Mouse (Mus musculus): Measurements from ENCODE around the gene Zfp598. TPM values are rescaled to one million over a fixed set of nuclear protein-coding genes. Genes with fewer than 3 reads are reported as not detected.

The Zfp598 gene
- polyA plus RNA-seq, 1 experiment from 2014 or later, result 28.6 TPM

DNA sequence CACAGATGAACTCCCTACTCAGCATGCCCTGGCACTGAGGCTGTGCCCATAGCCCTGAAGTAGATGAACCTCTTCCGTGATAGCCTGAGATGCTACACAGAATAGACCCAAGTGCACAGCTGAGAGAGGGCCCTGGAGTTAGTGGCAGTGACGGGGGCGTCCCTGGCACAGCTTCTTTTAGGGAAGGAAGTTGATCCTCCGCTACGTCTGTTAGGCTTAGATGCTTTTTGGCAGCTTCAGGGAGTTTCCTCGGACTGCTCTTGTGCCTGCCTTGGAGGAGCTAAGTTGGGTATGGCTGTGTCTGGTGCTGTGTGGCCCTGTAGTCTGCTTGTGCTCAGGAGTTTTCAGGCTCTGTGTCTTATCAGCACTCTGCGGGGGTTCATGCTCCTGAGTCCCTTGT is 4.8 kb downstream of the Zfp598 start:
- no peak overlapping the region for H3K27ac ChIP-seq
- WGBS, result 86% methylated on average over 7 of the region's 7 CpGs

DNA sequence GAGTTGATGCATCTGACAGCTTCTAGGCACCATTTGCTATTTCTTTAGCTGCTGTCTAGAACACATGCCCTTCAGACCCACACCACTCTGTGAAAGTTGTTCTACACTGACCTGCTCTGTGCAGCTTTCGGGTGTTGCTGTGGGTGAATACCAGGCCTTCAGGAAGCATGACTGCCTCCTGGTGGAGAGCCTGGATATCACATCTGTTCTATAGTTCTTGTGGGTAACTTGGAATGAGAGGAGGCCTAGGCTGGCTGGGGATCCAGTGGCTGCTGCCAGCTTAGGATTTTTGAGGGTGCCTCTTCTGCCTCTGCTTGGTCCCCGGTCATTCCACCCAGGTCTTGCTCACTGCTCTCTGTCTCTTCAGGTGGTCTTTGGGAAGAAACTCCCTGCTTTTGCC is 6.7 kb downstream of the Zfp598 start:
- 59% methylated on average over 2 of the region's 2 CpGs for WGBS
- DNase-seq (ENCODE audit: low spot score), result peak; percentile 73
- no peak overlapping the region for H3K4me3 ChIP-seq
- peaks cover 25% of the 10 kb centered on the region for H3K4me1 ChIP-seq (replicated peaks)
- H3K27me3 ChIP-seq (ENCODE audit: insufficient read depth, poor library complexity, severe bottlenecking), result no peaks in the 10 kb centered on the region
- no peaks in the 10 kb centered on the region for H3K9me3 ChIP-seq
- peaks cover 52% of the 10 kb centered on the region for H3K36me3 ChIP-seq
- no peak overlapping the region for H3K27ac ChIP-seq

More for the DNA sequence above, 4.8 kb downstream of the Zfp598 start:
- H3K36me3 ChIP-seq, result peaks cover 33% of the 10 kb centered on the region
- no peaks in the 10 kb centered on the region for H3K27me3 ChIP-seq (ENCODE audit: insufficient read depth, poor library complexity, severe bottlenecking)
- H3K4me1 ChIP-seq (replicated peaks), result peaks cover 40% of the 10 kb centered on the region
- no peak for DNase-seq (ENCODE audit: low spot score)
- H3K4me3 ChIP-seq, result no peak overlapping the region
- no peaks in the 10 kb centered on the region for H3K9me3 ChIP-seq

DNA sequence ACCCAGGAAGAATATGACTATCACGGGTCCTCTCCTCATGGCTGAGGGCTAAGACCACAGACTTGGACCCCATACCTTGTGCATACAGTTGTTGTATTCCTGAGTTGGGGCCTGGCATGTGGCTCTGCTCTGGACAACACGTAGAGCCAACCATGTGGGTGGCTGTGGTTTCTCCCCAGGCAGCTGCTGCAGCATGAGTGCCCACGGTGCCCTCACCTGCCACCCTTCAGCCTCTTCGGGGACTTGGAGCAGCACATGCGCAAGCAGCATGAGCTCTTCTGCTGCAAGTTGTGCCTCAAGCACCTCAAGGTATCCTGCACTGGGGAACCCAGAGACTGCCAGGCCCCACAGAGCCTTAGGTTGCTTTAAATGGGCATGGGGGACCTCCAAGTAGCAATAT is 7.4 kb downstream of the Zfp598 start:
- no peak overlapping the region for H3K27ac ChIP-seq
- WGBS, result 96% methylated on average over 5 of the region's 5 CpGs
- H3K4me1 ChIP-seq (replicated peaks), result peaks cover 18% of the 10 kb centered on the region
- H3K36me3 ChIP-seq, result peaks cover 59% of the 10 kb centered on the region
- DNase-seq (ENCODE audit: low spot score), result no peak
- no peaks in the 10 kb centered on the region for H3K9me3 ChIP-seq
- no peak overlapping the region for H3K4me3 ChIP-seq
- H3K27me3 ChIP-seq (ENCODE audit: insufficient read depth, poor library complexity, severe bottlenecking), result no peaks in the 10 kb centered on the region

DNA sequence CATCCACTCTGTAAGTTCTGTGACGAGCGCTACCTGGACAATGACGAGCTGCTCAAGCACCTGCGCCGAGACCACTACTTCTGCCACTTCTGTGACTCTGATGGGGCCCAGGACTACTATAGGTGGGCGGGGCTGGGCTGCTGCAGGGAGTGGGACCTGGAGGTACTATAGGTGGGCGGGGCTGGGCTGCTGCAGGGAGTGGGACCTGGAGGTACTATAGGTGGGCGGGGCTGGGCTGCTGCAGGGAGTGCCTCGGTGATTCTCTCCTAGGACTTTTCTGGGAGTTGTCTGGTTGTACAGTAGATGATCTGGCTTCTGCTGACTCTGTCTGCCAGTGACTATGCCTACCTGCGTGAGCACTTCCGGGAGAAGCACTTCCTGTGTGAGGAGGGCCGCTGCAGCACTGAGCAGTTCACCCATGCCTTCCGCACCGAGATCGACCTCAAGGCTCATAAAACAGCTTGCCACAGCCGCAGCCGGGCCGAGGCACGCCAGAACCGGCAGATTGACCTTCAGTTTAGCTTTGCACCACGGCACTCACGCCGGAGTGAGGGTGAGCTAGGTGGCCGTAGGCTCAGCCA is 8.1 kb downstream of the Zfp598 start:
- 94% methylated on average over 24 of the region's 24 CpGs for WGBS
- no peak for DNase-seq (ENCODE audit: low spot score)
- no peaks in the 10 kb centered on the region for H3K9me3 ChIP-seq
- peaks cover 66% of the 10 kb centered on the region for H3K36me3 ChIP-seq
- no peak overlapping the region for H3K27ac ChIP-seq
- peaks cover 11% of the 10 kb centered on the region for H3K4me1 ChIP-seq (replicated peaks)
- H3K27me3 ChIP-seq (ENCODE audit: insufficient read depth, poor library complexity, severe bottlenecking), result no peaks in the 10 kb centered on the region
- no peak overlapping the region for H3K4me3 ChIP-seq

DNA sequence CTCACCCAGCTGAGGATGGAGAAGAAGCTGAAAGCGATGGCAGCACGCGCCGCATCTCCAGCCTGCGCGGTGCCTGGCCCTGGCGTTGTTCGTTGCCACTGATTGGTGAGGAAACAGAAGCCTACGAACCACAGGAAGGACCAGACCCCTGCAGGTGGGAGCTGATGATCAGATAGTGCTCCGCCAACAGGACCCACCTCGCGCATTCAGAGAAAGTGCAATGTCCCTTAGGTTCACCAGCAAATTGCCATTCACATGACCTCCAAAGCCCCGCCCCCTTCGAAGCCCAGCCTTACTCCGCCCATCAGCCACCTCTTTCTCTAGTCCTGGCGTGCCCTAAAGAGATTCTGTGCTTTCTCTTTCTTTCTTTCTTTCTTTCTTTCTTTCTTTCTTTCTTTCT is 17.0 kb downstream of the Zfp598 start:
- Histone ChIP-seq H3K4me1 (replicated peaks) (peaks cover 31% of the 10 kb centered on the region), H3K36me3 (peaks cover 11% of the 10 kb centered on the region), H3K27me3 (ENCODE audit: insufficient read depth, poor library complexity, severe bottlenecking) (peaks cover 52% of the 10 kb centered on the region), H3K9me3 (no peaks in the 10 kb centered on the region), H3K4me3 (peak overlapping the region; percentile 31), H3K27ac (no peak overlapping the region)
- 26% methylated on average over 16 of the region's 16 CpGs for WGBS
- peak; percentile 49 for DNase-seq (ENCODE audit: low spot score)

DNA sequence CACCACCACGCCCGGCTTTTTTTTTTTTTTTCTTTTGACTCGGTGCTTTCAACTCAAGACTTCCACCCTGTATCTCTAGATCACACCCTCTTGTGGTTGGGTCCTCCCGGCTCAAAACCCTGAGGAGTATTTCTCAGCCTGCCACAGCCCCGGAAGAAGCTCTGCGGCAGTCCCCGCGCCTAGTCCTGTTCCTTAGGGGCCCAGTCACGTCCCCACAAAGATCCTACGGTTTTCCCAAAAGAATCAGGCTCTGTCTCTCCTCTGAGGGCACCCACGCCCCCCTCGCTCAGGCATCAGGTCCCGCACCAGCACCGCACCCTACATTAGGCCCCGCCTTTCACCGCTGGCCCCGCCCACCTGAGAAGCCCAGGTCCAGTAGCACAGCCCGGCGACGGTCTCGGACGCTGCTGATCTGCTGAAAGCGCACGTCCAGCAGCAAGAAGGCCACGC is 17.7 kb downstream of the Zfp598 start:
- peak; percentile 61 for DNase-seq (ENCODE audit: low spot score)
- peaks cover 8% of the 10 kb centered on the region for H3K36me3 ChIP-seq
- H3K4me3 ChIP-seq, result peak overlapping the region; percentile 46
- H3K27ac ChIP-seq, result peak overlapping the region; percentile 24; the same call in 1 of the 2 replicates
- H3K27me3 ChIP-seq (ENCODE audit: insufficient read depth, poor library complexity, severe bottlenecking), result peaks cover 58% of the 10 kb centered on the region
- peaks cover 31% of the 10 kb centered on the region for H3K4me1 ChIP-seq (replicated peaks)
- H3K9me3 ChIP-seq, result no peaks in the 10 kb centered on the region
- WGBS, result 2% methylated on average over 25 of the region's 25 CpGs

DNA sequence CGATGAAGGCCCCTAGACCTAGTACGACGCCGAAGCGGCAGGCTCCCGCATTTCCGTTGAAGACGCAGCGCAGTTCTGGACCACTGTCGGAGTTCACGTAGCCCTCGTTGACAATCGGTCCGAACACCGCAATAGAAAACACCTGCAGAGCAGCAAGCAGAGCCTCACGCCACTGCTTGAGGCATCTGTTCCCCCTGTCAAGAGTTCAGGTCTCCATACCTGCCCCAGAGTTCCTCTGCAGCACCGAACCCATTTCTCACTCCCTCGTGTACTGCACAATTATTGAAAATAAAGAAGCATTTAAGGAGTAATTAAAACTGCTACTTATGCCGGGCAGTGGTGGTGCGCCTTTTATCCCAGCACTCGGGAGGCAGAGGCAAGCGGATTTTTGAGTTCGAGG is 18.1 kb downstream of the Zfp598 start:
- peaks cover 31% of the 10 kb centered on the region for H3K4me1 ChIP-seq (replicated peaks)
- H3K27me3 ChIP-seq (ENCODE audit: insufficient read depth, poor library complexity, severe bottlenecking), result peaks cover 63% of the 10 kb centered on the region
- no peaks in the 10 kb centered on the region for H3K9me3 ChIP-seq
- H3K36me3 ChIP-seq, result peaks cover 8% of the 10 kb centered on the region
- no peak for DNase-seq (ENCODE audit: low spot score)
- peak overlapping the region; percentile 46 for H3K4me3 ChIP-seq
- H3K27ac ChIP-seq, result peak overlapping the region; percentile 24; the same call in 1 of the 2 replicates
- WGBS, result 20% methylated on average over 23 of the region's 23 CpGs

DNA sequence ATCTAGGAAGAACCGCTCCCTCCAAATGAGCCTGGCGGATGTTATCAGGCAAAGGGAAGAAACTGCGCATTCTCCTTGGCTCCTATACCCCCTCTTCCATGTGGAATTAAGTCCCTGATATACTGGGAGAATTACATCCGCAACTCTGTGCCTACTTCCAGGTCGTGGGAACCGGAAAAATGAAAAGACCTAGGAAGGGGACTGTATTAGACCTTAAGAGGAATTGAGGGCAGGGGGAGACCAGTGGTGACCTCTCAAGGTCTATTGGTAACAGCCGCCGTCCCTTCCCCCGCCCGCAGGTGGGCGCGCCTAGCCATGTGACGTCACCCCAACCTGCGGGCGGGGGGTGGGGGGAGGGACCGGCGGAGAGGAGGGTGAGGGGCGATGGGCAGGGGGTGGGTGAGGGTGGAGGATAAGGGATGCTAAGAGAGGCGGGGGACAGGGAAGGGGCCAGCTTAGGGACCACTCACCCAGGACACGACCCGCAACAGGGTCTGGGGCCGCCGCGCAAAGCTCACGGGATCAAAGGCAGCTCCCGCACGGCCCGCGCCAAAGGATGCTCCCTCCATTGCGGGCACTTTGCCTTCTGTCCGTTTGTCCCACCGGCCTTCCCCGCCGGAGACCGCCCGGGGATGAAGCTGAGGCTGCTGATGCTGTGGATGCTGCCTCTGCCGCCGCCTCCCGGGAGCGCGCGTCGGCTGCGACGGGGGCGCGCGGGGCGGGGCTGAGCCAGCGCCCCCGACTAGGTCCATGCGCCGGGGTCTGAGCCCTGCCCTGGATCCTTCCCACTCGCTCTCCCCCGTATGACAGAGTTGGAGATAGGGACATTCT is 20.0 kb downstream of the Zfp598 start, which contains the start of gene Syngr3:
TSS of gene Syngr3 (minus strand) at position 705 of the 831 bp plus-strand sequence.
- Histone ChIP-seq H3K4me1 (replicated peaks) (peaks cover 36% of the 10 kb centered on the region), H3K27ac (peak within 1 kb of the TSS; percentile 81), H3K36me3 (peaks cover 23% of the 10 kb centered on the region), H3K4me3 (peak within 1 kb of the TSS; percentile 79), H3K9me3 (no peaks in the 10 kb centered on the region), H3K27me3 (ENCODE audit: insufficient read depth, poor library complexity, severe bottlenecking) (peaks cover 64% of the 10 kb centered on the region)
- WGBS, result under 1% methylated on average over 55 of the region's 55 CpGs
- DNase-seq (ENCODE audit: low spot score), result peak; percentile 33

DNA sequence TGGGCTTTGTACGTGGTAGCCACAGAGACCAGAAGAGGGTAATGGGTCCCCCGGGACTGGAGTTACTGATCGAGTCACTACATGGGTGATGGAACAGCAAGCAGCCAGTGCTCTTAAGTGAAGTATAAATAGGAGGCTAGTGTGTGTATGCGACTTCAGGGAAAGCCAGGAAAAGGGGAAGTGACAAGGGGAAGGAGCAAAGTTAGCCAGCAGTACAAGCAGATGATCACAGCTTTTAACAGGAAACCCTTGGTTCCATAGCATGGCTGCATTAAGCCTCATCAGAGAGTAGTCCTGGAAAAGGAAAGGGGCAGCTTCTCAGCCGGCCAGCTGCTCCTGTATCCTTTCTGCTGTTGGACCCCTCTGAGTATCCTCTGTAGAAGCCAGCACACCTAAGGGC is 22.9 kb downstream of the Zfp598 start:
- Histone ChIP-seq H3K9me3 (no peaks in the 10 kb centered on the region), H3K4me3 (no peak overlapping the region), H3K36me3 (peaks cover 23% of the 10 kb centered on the region), H3K4me1 (replicated peaks) (peaks cover 43% of the 10 kb centered on the region), H3K27me3 (ENCODE audit: insufficient read depth, poor library complexity, severe bottlenecking) (peaks cover 53% of the 10 kb centered on the region), H3K27ac (no peak overlapping the region)
- DNase-seq (ENCODE audit: low spot score), result no peak
- 87% methylated on average over 5 of the region's 5 CpGs for WGBS

DNA sequence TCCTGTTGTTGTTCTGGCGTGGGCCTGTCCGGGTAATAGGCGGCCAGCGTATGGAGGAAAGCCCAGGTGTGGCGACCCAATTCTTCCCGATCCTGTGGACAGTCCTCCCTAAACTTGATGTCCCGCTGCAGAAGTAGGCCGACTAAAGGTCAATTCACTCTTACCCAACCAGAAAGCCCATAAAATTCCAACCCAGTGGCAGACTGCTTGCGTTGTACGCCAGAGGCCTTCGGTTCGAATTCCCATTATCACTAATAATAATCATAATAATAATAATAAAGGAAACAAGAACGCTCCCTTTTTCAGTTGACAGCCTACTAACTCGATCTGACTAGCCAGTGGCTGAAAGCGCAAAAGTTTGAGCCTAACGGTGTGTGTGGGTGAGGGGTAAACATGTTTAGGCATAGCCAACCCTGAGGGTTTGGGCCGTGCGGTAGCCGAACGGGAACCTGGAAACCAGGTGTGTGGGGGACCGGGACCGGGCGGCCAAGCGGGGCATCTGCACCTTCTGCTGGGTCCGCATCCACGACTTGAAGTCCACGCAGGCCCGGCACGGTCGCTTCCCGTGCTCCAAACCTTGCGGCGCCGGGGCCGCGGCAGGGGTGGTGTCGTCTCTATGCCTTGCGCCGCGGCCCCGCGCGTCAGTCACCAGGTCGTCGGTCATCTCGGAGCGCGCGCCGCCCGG is 26.0 kb downstream of the Zfp598 start:
- H3K27me3 ChIP-seq (ENCODE audit: insufficient read depth, poor library complexity, severe bottlenecking), result peaks cover 22% of the 10 kb centered on the region
- H3K4me1 ChIP-seq (replicated peaks), result peaks cover 41% of the 10 kb centered on the region
- H3K4me3 ChIP-seq, result peak overlapping the region; percentile 86
- H3K27ac ChIP-seq, result peak overlapping the region; percentile 94
- H3K36me3 ChIP-seq, result peaks cover 35% of the 10 kb centered on the region
- H3K9me3 ChIP-seq, result no peaks in the 10 kb centered on the region
- DNase-seq (ENCODE audit: low spot score), result no peak
- WGBS, result 8% methylated on average over 51 of the region's 51 CpGs

DNA sequence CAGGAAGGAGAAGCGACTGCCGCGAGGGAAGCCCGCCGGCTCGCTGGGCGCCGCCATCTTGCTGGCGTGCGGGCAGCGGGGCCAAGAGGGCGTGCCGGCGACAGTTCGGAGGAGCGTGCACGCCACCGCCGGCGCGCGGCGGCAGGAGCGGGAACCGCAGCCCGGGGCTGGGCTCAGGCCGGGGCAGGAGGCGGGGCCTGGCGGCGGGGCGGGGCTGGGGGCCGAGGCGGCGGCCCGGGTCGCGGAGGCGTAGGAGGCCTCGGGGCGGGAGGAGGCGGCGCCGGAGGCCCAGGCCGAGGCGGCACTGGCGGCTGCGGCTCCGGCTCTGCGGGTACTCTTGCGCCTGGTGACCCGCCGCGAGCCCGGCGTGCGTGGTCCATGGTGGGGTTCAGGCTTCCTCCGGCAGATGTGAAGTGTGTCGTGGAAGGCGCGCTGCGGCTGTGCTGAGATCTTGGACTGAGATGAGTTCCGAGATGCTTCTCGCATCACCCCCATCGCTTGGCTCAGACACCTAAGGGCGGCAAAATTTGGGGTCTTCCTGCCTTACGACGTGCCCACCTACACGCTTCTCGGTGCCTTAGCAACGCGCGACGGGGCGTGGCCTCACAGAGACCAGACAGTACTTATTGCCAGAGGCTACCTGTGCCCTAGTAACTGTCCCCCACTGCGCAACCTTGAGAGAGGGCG is 26.7 kb downstream of the Zfp598 start, which contains the start of the genes Gfer and Noxo1:
TSS of gene Gfer (minus strand) at position 146 of the 687 bp plus-strand sequence.
TSS of gene Noxo1 (plus strand) at position 224 of the 687 bp plus-strand sequence.
- under 1% methylated on average over 76 of the region's 76 CpGs for WGBS
- Histone ChIP-seq H3K9me3 (no peaks in the 10 kb centered on the region), H3K27me3 (ENCODE audit: insufficient read depth, poor library complexity, severe bottlenecking) (peaks cover 15% of the 10 kb centered on the region), H3K27ac (peak within 1 kb of the TSS; percentile 94), H3K4me3 (peak within 1 kb of the TSS; percentile 86), H3K4me1 (replicated peaks) (peaks cover 41% of the 10 kb centered on the region), H3K36me3 (peaks cover 42% of the 10 kb centered on the region)
- peak; percentile 89 for DNase-seq (ENCODE audit: low spot score)

DNA sequence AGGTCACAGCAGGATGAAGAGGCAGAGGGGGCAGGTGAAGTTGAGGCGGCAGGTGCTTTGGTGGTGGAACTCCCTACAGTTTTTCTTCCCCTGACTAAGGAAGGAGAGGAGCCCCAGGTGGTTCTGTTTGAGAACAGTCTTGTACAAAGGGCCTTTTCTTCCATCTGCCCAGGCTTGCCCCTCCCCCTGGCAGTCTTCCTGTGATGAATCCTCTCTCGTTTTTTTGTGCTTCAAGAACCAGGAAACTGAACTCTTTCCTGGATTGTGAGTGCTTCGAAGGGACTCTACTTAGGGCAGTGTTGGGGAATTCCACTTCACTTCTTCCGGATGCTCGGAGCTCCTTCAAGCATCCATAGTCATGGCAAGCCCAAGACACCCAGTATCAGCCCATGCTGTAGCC is 28.5 kb downstream of the Zfp598 start:
- Histone ChIP-seq H3K27ac (peak overlapping the region; percentile 2; the same call in 1 of the 2 replicates), H3K36me3 (peaks cover 49% of the 10 kb centered on the region), H3K4me3 (peak overlapping the region; percentile 3; the same call in 1 of the 2 replicates), H3K4me1 (replicated peaks) (peaks cover 41% of the 10 kb centered on the region), H3K9me3 (no peaks in the 10 kb centered on the region), H3K27me3 (ENCODE audit: insufficient read depth, poor library complexity, severe bottlenecking) (no peaks in the 10 kb centered on the region)
- no peak for DNase-seq (ENCODE audit: low spot score)
- 19% methylated on average over 5 of the region's 5 CpGs for WGBS

Measured in hindbrain, embryonic 10.5 days (tissue).